ENCODE assay signal across 8 mouse cellular contexts in the genomic region with DNA sequence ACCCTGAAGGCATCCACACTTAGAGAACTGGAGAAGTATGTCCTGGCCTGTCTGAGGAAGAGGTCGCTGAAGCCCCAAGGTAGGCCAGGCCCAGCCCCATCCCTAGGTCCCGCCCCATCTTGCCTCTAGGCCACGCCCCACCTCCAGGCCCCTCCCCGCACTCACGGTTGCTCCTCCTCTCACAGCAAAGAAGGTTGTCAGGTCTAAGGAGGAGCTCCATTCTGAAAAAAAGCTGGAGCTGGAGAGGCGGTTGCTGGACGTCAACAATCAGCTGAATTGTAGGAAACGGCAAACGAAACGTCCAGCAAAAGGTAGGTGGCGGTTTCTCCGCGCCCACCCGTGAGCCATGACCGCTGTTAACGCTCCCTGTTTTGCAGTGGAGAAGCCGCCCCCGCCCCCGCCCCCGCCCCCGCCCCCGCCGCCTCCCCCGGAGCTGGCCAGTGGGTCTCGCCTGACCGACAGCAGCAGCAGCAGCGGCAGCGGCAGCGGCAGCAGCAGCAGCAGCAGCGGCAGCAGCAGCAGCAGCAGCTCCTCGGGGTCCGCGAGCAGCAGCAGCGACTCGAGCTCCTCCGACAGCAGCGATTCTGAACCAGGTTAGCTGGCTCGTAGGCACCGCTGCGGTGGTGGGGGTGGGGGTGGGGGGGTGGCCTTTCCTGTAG. TPM values are rescaled to one million over a fixed set of nuclear protein-coding genes. Genes with fewer than 3 reads are reported as not detected.
DNase-seq lines count a peak whose midpoint lies in the region; ATAC-seq lines count a peak whose summit lies in the region.

No protein-coding gene starts in this region.

- H3K9me3 ChIP-seq in lung, embryonic 16.5 days (ENCODE audit: control insufficient read depth, low read length) = no peaks in the 10 kb centered on the region

- H3K9ac ChIP-seq in lung, embryonic 16.5 days (ENCODE audit: low read length) = peak overlapping the region; percentile 75

- peaks cover 3% of the 10 kb centered on the region; the same call in 1 of the 2 replicates for H3K4me1 ChIP-seq in lung, embryonic 16.5 days (replicated peaks; ENCODE audit: control insufficient read depth, insufficient read depth, low read length)

- DNase-seq in MEL-GATA-1-ER (ENCODE audit: extremely low read depth, low read depth) = peak; percentile 51
- peak; percentile 91 for DNase-seq in cerebellum, adult 8-10 months
- DNase-seq in forelimb bud, embryonic 11.5 days (ENCODE audit: low read depth, low spot score) = peak; percentile 80
- DNase-seq in layer of hippocampus, adult 9-10 months (ENCODE audit: low spot score) = peak; percentile 57
- peak; percentile 59 for DNase-seq in ovary, postnatal 10 days (ENCODE audit: low spot score)
- peak; percentile 88 to 91 for DNase-seq in thymus, postnatal 10 days (ENCODE audit: low spot score in 2 of 2)

- WGBS in lung, embryonic 16.5 days = 1% methylated on average over 29 of the region's 40 CpGs

- no peaks in the 10 kb centered on the region for H3K36me3 ChIP-seq in lung, embryonic 16.5 days (ENCODE audit: control insufficient read depth, insufficient read depth, low read length)

- H3K4me3 ChIP-seq in lung, embryonic 16.5 days (ENCODE audit: low read length) = peak overlapping the region; percentile 67

- H3K27ac ChIP-seq in lung, embryonic 16.5 days (ENCODE audit: low read length) = peak overlapping the region; percentile 76

- H3K27me3 ChIP-seq in lung, embryonic 16.5 days (ENCODE audit: control insufficient read depth, insufficient read depth, low read depth, low read length) = no peaks in the 10 kb centered on the region

- peak overlapping the region; percentile 62 for H3K4me2 ChIP-seq in lung, embryonic 16.5 days (ENCODE audit: low read depth, low read length)

- peak; percentile 99 to 100 for ATAC-seq in hematopoietic stem cell, adult 5-6 weeks (replicated peaks in 1 of 2; ENCODE audit: insufficient read depth in 1 of 2, low FRiP score in 2 of 2, low TSS enrichment in 1 of 2, low read depth in 1 of 2, poor library complexity in 2 of 2, severe bottlenecking in 2 of 2)
- ATAC-seq in lung, embryonic 16.5 days (ENCODE audit: low read depth) = peak; percentile 99

RNA-seq across cellular contexts. Expression of a gene that starts 28.6 kb away (rescaled TPM):
- 1.3 and 2.3 TPM in 2 replicates for total RNA-seq in hematopoietic stem cell, adult 5-6 weeks (2017)
- 1.9 and 2.0 TPM in 2 replicates for polyA plus RNA-seq in lung, embryonic 16.5 days (2015; fragmentation: Nextera tagmentation; extraction: Ambion mirVana)

RNA-seq across cellular contexts. Expression of a gene that starts 43.0 kb away (rescaled TPM):
- not detected in 2 replicates for total RNA-seq in hematopoietic stem cell, adult 5-6 weeks (2017)
- 1.8 and 1.9 TPM in 2 replicates for polyA plus RNA-seq in lung, embryonic 16.5 days (2015; fragmentation: Nextera tagmentation; extraction: Ambion mirVana)

Comparison
In these comparisons a context has a peak if more than half of its experiments do, and no peak if none do; other contexts are left out.
1. Peak in every context shown above with its lines: DNase-seq, ATAC-seq, H3K4me3 ChIP-seq and H3K27ac ChIP-seq.